Mouse (Mus musculus) heart, adult 18-20 months (tissue): ENCODE data around the gene Cdkn1b. TPM values are rescaled to one million over a fixed set of nuclear protein-coding genes. Genes with fewer than 3 reads are reported as not detected.

Experiments
- DNase-seq, 2 experiments: peaks; one replicate each; pipeline ENCODE4 v3.0.0; 2021 to 2022; ENCODE audit warnings: mixed read lengths in 1 of 2
- total RNA-seq, 2 experiments: library from RNA; stranded (reverse); gene quantifications; 2 replicates each; pipeline ENCODE4 v1.2.3; 2021

Cdkn1b gene
- total RNA-seq, 2 experiments from 2014 or later = 33.8 to 41.5 TPM

DNA sequence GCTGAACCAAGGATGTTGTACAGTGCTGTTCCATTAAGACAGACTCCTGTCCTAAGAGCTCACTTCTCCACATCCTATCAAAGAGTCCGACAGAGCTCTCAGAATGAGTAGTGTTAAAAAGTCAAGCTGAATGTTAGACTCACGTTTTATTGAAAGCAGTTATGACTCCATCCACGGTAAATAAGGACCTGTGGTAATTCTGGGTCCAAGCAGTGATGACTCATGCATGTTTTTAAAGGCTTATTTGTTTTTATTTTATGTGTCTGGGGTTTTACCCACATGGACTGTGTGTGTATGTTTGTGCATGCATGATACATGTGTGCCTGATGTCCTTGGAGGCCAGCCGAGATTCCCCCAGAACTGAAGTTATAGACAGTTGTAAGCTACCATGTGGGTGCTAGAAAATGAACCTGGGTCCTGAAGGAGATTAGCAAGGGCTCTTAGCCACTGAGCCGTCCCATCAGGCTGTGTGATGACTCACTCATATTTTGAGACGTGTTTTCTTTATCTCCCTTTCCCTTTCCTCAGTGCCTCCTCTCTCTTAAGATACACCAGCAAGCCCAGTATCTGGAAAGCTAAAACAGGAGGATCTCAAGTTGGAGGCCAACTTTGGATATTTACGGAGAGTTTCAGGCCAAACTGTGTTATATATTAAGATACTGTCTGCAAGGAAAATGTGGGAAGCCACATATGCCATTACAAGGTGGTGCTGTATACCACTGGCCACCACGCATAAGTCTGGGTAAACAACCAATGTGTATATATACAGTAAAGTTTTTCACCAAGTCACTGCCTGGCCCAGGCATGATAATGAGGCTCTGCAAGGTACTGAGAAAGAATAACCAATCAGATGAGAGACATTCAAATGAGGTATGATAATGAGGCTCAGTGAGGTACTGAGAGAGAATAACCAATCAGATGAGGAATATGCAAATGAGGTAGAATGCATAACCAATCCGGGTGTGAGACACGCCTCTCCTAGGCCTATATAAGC, 16.0 kb upstream of the Cdkn1b start:
- DNase-seq = no peak

GRCm38 (mm10) chr6:134905811-134906210, 14.4 kb upstream of the Cdkn1b start:
- DNase-seq = no peak

- DNase-seq = no peak
Measured at GRCm38 (mm10) chr6:134914523-134914922, 5.7 kb upstream of the Cdkn1b start.

DNA sequence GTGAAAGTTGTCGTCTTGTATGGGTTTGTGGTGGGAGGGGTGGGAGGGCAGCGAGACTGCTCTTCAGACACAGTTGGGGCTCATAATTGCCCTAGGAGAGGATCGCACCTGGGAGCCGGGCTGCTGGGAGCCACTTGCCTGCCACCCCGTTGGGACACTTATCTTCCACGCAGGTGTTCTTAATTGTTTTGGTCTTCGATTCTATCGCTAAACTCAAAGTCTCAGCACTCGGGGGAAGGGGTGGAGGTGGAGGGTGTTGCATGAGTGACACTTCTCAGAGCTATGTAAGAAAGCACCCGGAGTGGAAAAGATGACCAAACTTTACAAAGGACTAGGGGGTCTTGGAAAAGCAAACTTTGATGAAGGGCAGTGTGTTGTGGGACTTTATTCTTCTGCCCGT, 3.6 kb upstream of the Cdkn1b start:
- DNase-seq = peak in 1 of 2 experiments; percentile 74

DNA sequence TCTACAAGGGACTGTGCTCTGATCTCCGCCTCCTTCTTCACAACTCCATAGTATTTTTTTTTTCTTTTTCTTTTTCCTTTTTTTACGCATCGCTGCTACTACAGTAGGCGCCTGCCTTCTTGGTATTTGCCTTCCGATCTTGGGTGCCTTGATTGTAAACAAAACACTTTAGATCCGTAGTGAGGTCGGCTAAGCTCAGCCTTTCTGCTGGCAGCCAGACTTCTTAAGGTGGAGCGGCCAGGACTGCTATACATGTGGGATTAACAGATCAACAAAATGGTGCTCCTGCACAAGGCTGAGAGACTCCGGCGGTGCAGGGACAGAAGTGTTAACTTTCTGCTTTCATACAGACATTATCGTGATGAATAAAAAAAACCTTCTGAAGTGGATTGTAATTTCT, 3.1 kb upstream of the Cdkn1b start:
- peak; percentile 87 for DNase-seq

DNA sequence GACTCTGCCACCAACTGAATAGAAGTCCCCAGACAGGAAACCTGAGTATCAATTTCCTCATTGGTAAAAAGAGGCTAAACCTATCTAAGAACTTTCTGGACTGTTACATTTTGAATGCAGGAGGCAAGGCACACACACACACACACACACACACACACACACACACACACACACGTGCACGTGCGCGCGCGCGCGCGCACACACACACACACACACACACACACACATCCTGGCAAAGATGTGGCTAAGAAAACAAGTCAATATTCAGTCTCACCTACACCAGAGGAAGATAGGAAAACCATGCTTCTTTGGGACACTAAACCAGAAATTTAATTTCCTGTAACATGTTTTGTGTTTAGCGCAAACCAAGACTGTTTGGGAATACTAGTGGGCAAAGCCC, 1.4 kb upstream of the Cdkn1b start:
- DNase-seq = no peak

DNA sequence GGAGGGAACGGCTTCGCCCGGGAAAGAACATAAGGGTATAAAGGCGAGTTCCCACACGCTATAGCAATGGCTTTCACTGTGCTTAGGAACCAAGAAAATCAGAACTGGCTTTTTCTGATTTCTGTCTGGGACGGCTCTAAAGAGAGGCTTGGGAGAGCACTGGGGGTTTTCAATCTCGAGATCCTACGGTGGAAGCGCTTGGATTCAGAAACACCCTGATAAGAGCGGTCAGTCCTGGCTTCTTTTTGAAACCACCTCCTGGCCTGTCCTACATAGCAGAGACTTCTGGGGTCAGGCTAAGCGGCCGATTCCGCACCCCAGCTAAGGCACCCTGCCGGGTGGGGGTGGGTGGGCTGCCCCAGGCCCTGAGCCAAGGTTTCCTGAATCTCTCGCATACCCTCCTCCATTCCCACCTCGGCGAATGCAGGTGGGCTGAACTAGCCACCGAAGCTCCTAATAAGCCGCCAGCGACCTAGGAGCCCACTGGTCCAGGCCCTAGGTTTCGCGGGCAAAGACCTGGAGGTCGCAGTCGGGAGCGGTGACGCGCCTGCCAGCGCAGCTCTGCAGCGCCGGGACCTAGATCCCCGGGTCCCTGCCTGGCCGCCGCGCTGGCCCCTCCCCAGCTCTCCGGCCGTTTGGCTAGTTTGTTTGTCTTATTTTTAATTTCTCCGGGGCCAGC, 551 bp upstream of the Cdkn1b start:
- peak in 1 of 2 experiments; percentile 20 for DNase-seq

GRCm38 (mm10) chr6:134921014-134921694, 953 bp downstream of the Cdkn1b start:
- DNase-seq = peak; percentile 64 to 77

DNA sequence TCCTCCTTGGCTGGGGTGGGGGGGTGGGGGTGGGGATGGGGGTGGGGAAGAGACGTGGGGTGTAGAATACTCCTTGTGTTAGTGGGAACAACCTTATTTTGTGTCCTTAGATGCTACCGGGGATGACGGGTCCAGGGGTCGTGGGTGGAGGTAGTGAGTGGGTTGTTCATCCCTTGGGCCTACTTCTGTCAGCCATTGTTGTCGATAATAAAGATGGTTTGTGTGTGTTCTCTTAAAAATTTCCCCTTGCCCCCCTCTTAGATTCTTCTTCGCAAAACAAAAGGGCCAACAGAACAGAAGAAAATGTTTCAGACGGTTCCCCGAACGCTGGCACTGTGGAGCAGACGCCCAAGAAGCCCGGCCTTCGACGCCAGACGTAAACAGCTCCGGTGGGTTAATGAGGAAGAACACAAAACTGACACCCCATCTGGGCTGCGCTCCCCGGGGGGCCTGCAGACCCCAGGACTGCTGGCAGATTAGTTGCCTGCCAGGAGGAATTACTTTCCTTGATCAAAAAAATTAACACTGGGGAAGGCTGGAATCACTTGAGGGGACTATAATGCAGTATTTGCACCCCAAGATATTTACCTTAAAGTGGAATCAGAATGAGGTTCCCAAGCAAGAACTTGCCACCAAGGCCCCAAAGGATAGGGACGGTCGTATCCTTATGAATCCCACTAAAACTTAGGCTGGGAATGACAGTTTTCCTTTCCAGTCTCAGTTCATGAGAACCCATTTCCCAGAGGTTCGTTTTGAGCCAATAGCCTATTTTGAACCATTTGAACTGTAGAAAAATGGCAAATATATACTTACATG, 1.7 kb downstream of the Cdkn1b start:
- DNase-seq = peak in 1 of 2 experiments; percentile 61

- no peak for DNase-seq
Measured at GRCm38 (mm10) chr6:134922511-134923195, 2.5 kb downstream of the Cdkn1b start.

DNA sequence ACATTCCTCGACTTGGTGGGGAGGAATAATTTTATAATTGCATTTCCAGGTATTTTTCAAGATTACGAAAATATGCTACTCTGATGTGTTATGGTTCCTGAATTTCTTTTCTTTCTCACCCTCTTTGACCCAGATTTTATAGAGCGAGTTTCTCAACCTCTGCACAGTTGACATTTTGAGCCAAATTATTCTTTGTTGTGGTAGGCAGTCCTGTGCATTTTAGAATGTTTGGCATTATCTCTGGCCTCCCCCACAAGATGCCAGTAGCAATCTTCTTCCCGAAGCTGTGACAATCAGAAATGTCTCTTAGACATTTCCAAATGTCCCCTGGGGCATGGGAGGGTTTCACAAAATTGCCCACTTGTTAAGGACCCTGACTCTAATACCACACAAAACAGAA, 3.5 kb downstream of the Cdkn1b start:
- peak in 1 of 2 experiments; percentile 14 for DNase-seq

DNA sequence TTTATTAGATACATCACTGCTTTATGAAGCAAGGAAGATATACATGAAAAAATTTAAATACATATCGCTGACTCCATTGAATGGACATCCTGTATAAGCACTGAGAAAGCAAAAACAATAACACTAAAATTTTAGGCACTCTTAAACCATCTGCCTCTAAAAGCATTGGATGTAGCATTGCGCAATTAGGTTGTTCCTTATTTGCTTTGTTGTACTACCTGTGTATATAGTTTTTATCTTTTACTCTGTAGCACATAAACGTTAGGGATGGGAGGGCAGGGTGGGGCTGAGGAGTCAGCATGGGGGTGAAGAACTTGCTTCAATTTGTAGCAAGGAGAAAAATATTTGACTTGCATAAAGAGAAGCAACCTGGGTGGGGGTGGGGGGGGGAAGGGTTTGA, 4.1 kb downstream of the Cdkn1b start:
- DNase-seq = no peak

DNA sequence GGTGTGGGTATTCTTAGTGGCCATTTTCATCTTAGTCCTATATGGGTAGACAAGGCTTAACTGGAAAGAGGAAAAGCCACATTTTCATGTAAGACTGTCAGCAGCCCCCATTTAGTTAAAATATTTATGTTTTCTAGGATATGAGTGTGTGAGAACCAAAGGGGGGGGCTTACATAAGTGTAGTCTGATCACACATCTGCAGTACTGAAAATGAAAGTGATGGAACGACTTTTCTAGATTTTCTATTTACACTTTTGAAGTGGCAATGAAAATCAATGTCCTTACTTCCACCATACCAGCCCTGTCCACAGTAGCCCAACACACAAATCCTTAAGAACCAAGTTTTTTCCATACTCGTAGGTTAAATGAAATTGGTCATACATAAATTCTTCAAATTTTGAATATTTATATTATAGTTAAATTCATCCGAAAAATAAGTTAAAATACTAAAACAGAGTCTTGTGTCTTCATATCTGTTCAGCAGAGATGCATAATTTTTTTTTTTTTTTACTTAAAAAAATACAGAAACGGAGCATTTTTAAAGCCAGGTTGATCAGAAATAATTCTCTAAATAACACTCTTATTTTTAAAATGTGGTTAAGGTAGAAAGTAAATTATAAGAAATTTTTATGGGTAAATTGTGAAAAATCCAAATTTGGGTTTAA, 5.6 kb downstream of the Cdkn1b start:
- no peak for DNase-seq

GRCm38 (mm10) chr6:134926338-134926705, 6.1 kb downstream of the Cdkn1b start:
- no peak for DNase-seq

DNA sequence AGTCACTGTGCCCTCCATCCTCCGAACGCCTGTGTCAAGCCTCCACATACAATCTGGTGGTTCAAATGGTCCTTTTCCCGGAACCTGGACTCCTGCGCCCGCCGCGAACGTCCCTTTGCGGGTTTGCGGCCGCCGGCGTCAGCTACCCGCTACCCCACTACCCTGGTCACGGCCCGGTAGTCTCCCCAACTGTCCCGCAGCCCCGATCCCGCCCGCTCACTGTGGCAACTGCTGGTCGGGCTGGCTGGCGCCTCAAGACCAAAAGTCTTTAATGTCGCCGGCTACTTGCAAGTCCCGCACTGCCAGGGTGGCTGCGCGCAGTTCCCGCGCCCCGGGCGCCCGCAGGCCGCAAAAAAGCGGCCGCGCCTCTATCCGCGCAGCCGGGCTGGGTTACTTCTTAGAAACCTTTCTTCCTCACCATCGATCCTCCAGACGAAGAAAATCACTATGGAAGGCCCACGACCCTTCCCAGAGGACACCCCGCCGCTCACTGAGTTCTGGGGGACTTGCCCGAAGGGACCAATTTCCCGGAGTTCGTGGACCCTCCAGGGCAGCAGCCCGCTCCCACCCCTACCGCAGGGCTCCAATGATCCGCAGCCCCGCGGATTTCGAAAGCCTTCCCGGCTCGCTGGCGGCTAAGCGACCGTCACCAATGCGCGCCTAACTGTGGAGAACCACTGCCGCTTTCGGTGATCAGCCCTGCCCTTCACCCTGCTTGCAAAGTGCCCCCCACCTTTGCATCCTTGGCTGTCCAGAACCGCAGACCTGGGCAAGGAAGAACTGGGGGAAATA, 6.8 kb downstream of the Cdkn1b start:
- DNase-seq = peak; percentile 66 to 81

GRCm38 (mm10) chr6:134927595-134928095, 7.4 kb downstream of the Cdkn1b start:
- no peak for DNase-seq

- peak; percentile 88 to 93 for DNase-seq
Measured at GRCm38 (mm10) chr6:134928096-134928888, 8.1 kb downstream of the Cdkn1b start.

- peak in 1 of 2 experiments; percentile 58 for DNase-seq
Measured at GRCm38 (mm10) chr6:134928889-134929310, 8.7 kb downstream of the Cdkn1b start.

GRCm38 (mm10) chr6:134929926-134930325, 9.7 kb downstream of the Cdkn1b start:
- peak in 1 of 2 experiments; percentile 13 for DNase-seq
